Mouse (Mus musculus) NIH3T3 (cell line): Measurements from ENCODE around the gene Epn1.

ENCODE experiments used
- DNase-seq: peaks from one replicate; pipeline ENCODE4 v3.0.0-alpha.2; 2012; ENCODE audit warnings: low read depth

Gene Epn1

DNA sequence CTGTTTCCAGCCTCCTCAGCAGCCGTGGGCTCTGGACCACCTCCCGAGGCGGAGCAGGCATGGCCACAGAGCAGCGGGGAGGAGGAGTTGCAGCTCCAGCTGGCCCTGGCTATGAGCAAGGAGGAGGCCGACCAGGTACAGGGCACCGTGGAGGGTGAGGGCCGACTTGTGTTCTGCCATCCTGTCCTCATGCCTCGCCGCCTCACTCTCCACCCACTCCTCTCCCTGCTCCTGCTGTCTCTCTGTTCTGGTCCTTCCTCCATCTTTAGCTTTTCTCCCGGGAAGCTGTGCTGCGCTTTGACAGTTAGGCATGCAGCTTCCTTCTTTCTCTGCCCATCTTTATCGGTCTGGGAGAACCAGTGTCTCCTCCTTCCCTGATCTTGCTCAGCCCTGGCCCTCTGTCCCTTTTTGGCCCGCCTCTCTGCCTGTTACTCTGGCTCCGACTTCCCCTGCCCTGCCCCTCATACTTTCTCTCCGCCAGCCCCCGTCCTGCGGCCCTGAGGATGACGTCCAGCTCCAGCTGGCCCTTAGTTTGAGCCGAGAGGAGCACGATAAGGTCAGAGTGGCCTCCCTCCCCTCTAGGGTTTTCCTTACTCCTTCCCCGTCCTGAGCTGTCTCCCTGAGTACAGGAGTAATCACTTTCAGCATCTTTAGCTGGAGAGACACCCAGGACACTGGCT is 12.9 kb downstream of the Epn1 start:
- DNase-seq: no peak

DNA sequence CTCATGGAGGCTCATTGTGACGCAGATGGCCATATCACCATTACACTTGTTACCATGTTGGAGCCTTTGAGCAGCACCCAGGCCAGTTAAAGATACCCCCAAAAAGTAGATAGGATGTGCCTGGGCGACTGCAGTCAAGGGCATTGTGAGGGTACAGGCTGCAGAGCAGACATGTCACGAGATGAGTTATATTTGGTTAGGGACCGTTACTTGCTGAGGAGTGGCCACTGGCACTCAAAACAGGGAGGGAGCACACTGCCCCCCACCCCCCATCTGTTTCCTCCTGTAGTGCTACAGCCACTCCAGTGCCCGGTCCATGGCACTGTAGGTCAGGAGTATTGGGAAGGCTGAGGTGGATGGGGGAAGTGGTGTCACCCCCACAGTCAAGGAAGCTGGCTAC is 18.7 kb downstream of the Epn1 start:
- DNase-seq: no peak

GRCm38 (mm10) chr7:5099796-5100195 is 19.8 kb downstream of the Epn1 start:
- DNase-seq: peak; percentile 19

DNA sequence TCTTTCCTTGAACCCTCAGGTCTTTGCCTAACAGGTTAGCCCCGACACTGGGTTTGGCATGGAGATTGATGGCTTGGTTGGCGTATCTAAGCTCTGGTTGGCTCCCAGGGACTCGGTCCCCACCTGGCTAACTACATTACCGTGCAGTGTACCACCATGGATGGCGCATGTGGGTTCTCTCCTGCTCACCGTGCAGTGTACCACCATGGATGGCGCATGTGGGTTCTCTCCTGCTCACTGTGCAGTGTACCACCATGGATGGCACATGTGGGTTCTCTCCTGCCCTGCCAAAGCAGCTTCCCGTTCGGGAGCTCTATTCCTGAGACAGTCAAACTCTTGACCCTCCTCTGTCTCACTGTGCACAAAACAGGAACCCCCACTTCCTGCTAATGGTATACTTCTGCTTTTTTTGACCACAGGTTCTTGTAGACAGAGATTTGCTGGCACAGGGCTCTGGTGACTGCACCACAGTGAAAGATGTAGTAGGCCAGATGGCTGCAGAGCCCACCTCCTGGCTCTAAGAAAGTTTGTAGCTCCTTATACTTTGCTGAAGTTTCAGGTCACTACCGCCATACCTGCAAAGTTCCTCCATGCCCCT is 21.1 kb downstream of the Epn1 start:
- no peak for DNase-seq

- DNase-seq: no peak
These were observed 22.5 kb downstream of the Epn1 start for GRCm38 (mm10) chr7:5102564-5102963.

DNA sequence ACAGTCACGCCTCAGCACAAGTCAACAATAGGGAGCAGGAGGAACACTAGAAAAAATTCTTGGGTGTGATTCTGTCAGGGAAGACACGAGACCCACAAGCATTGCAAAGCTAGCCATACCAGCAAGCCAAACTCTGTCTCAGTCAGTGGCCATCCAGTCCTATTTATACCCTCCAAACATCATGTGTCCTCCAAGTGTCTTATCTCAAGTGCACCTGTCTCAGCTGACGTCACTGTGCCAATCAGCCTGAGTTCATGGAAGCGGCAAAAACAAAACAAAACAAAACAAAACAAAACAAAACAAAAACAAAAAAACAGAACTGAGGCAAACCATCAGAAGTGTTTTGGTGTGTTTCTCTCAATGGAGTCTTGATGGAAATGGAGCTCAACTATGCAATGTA is 28.2 kb downstream of the Epn1 start:
- DNase-seq: no peak

GRCm38 (mm10) chr7:5109301-5109700 is 29.3 kb downstream of the Epn1 start:
- DNase-seq: no peak

- peak; percentile 69 for DNase-seq
These were observed 32.7 kb downstream of the Epn1 start for GRCm38 (mm10) chr7:5112701-5113100.

GRCm38 (mm10) chr7:5116850-5117249 is 36.8 kb downstream of the Epn1 start, which contains the start of gene Rfpl4:
Rfpl4 (minus strand) TSS chr7:5116950.
- no peak for DNase-seq

GRCm38 (mm10) chr7:5125078-5125477 is 45.0 kb downstream of the Epn1 start:
- DNase-seq: no peak

- no peak for DNase-seq
These were observed 45.7 kb downstream of the Epn1 start, which contains the start of gene Rasl2-9 for GRCm38 (mm10) chr7:5125549-5126406. Rasl2-9 (minus strand) TSS chr7:5125950.
